Mouse (Mus musculus) cerebellum, adult 2 months (tissue): ENCODE data around the gene Ephb2.

ENCODE experiments used
- CTCF ChIP-seq: fragments of 200-500 bp; IDR thresholded peaks from 2 replicates; pipeline ENCODE4 v1.5.1; 2011; ENCODE audit warnings: low read depth, mild to moderate bottlenecking, control low read depth, low read length, moderate library complexity, borderline replicate concordance; ENCODE audit not compliant: insufficient read depth
- POLR2A ChIP-seq: fragments of 200-500 bp; IDR thresholded peaks from 2 replicates; pipeline ENCODE4 v1.6.1; 2011; ENCODE audit warnings: low read length, control low read depth, borderline replicate concordance; ENCODE audit not compliant: insufficient read depth

DNA sequence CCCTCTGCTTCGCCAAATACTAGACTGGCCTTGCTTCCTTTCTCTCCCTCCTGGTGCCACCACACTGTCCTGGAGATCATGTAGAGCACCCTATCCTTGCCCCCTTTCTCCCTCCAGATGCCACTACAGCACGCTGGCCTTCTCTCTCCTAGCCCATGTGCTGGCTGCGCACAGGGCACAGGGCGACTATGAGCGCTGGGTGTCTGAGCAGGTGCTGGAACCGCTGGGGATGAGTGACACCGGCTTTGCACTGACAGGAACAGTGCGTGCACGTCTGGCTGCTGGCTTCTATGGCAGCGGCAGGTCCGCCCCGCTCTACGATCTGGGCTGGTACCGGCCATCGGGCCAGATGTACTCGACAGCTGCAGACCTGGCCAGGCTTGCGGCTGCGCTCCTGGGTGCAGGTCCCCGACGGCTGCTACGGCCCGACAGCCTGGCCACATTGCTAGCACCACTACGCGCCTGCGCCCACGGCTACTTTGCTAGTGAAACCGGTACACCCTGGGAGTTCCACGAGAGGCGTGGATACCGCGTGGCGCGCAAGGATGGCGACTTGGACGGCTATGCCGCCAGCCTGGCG lies 198.7 kb downstream of the Ephb2 start:
- TF ChIP-seq POLR2A (no peak), CTCF (no peak)
